Mouse (Mus musculus): ENCODE data around the gene Coq7. TPM values are rescaled to one million over a fixed set of nuclear protein-coding genes. Genes with fewer than 3 reads are reported as not detected.

Coq7 gene
- polyA plus RNA-seq, 2 experiments: 34.1 to 56.2 TPM

GRCm38 (mm10) chr7:118502333-118502732, 30.8 kb downstream of the Coq7 start:
- ATAC-seq (ENCODE audit: insufficient read depth): no peak
- Histone ChIP-seq H3K36me3 (replicated peaks; ENCODE audit: control insufficient read depth, insufficient read depth, low read depth) (no peaks in the 10 kb centered on the region), H3K9ac (replicated peaks) (no peak overlapping the region), H3K9me3 (ENCODE audit: control insufficient read depth, low read length) (no peaks in the 10 kb centered on the region), H3K27ac (no peak overlapping the region), H3K27me3 (ENCODE audit: control insufficient read depth, insufficient read depth, low read length) (no peaks in the 10 kb centered on the region), H3K4me2 (ENCODE audit: low read depth) (no peak overlapping the region), H3K4me3 (ENCODE audit: insufficient read depth in 1 of 2, low read depth in 2 of 2, low read length in 2 of 2) (no peak overlapping the region), H3K4me1 (replicated peaks; ENCODE audit: control insufficient read depth in 2 of 2, insufficient read depth in 2 of 2, low read length in 1 of 2) (no peaks in the 10 kb centered on the region)
- WGBS (ENCODE audit: insufficient replicate concordance): 66% methylated on average over 8 of the region's 8 CpGs
- no peak for DNase-seq (ENCODE audit: low read depth in 3 of 3, low spot score in 3 of 3)
- TF ChIP-seq CTCF (IDR thresholded peaks at IDR 0.05; ENCODE audit: low read depth) (no peak), EP300 (IDR thresholded peaks at IDR 0.05; ENCODE audit: low read depth) (no peak)

- H3K36me3 ChIP-seq (replicated peaks; ENCODE audit: control insufficient read depth, insufficient read depth, low read depth): no peaks in the 10 kb centered on the region
- no peak overlapping the region for H3K27ac ChIP-seq
- 44% methylated on average over 7 of the region's 7 CpGs for WGBS (ENCODE audit: insufficient replicate concordance)
- no peaks in the 10 kb centered on the region for H3K9me3 ChIP-seq (ENCODE audit: control insufficient read depth, low read length)
- TF ChIP-seq EP300 (IDR thresholded peaks at IDR 0.05; ENCODE audit: low read depth): no peak
- no peak overlapping the region for H3K9ac ChIP-seq (replicated peaks)
- no peak for ATAC-seq (ENCODE audit: insufficient read depth)
- H3K4me1 ChIP-seq (replicated peaks; ENCODE audit: control insufficient read depth in 2 of 2, insufficient read depth in 2 of 2, low read length in 1 of 2): no peaks in the 10 kb centered on the region
- H3K4me2 ChIP-seq (ENCODE audit: low read depth): no peak overlapping the region
- no peak for DNase-seq (ENCODE audit: low read depth in 3 of 3, low spot score in 3 of 3)
- H3K4me3 ChIP-seq (ENCODE audit: insufficient read depth in 1 of 2, low read depth in 2 of 2, low read length in 2 of 2): no peak overlapping the region
- H3K27me3 ChIP-seq (ENCODE audit: control insufficient read depth, insufficient read depth, low read length): no peaks in the 10 kb centered on the region
Measured at GRCm38 (mm10) chr7:118499784-118500435, 33.2 kb downstream of the Coq7 start.

DNA sequence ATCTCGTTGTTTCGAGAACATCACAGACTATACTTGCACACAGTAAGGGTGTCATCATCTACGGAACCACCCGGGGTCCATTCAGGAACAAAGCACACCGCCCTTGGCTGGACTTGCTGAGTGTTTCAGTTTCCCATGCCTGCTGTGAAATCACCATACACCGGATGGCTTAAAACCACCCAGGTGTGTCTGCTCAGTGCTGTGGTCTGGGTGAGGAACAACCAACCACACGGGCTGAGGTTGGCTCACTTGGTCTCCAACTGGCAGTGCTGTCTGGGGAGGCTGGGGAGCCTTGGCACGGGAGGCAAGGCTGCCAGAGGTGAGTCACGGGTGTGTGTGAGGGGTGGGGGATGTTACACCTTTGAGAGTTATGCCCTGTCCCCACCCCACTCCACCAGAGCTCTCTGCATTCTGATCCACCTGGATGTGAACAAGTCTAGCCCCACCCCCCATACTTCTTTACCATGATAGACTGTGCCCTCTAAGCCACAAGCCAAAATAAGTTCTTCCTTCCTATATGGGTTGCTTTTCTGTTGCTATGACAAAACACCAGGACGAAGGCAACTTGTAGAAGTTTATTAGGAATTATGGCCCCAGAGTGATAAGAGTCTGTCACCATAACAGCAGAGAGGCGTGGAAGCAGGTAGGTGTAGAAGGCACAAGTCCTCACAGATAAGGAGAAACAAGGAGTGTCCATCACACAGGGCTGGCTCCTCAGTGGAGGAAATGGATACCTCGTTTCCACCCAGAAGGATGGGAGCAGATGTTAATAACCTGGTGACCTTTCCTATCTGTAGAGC, 34.0 kb downstream of the Coq7 start:
- 51% methylated on average over 12 of the region's 12 CpGs for WGBS (ENCODE audit: insufficient replicate concordance)
- H3K4me3 ChIP-seq (ENCODE audit: insufficient read depth in 1 of 2, low read depth in 2 of 2, low read length in 2 of 2): no peak overlapping the region
- ATAC-seq (ENCODE audit: insufficient read depth): no peak
- H3K4me1 ChIP-seq (replicated peaks; ENCODE audit: control insufficient read depth in 2 of 2, insufficient read depth in 2 of 2, low read length in 1 of 2): no peaks in the 10 kb centered on the region
- DNase-seq (ENCODE audit: low read depth in 3 of 3, low spot score in 3 of 3): no peak
- H3K9ac ChIP-seq (replicated peaks): no peak overlapping the region
- H3K9me3 ChIP-seq (ENCODE audit: control insufficient read depth, low read length): no peaks in the 10 kb centered on the region
- H3K27ac ChIP-seq: no peak overlapping the region
- no peak overlapping the region for H3K4me2 ChIP-seq (ENCODE audit: low read depth)
- TF ChIP-seq EP300 (IDR thresholded peaks at IDR 0.05; ENCODE audit: low read depth) (no peak), CTCF (IDR thresholded peaks at IDR 0.05; ENCODE audit: low read depth) (no peak)
- no peaks in the 10 kb centered on the region for H3K36me3 ChIP-seq (replicated peaks; ENCODE audit: control insufficient read depth, insufficient read depth, low read depth)
- H3K27me3 ChIP-seq (ENCODE audit: control insufficient read depth, insufficient read depth, low read length): no peaks in the 10 kb centered on the region

DNA sequence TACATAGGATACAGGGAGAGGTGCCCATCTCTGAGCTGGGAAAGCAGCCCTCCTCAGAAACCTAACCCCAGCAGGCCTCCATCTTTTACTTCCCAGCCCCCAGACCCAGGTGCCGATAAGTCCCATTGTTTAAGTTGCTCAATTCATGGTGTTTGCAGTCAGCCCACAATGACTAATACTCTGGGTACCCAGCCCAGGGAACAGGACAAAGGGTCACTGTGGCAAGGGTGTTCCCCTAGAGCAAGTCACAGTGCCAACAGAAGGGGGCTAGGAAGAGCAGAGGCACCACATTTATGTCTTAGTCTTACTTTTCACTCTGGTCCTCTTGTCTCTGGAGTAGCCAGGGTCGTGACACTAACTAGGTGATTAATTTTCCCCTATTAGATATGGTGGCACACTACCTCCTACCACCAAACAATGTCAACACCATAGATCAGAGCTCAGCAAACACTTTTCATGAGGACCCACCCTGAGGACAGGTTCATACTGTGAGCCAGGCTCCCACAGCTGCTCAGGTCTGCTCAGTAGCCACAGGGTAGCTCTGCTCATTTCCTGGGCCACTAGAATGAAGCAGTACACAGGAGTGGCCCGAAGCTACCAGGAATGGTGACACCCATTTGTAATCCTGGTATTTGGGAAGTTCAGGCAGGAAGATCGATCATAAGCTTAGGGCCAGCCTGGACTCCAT, 38.1 kb downstream of the Coq7 start:
- no peaks in the 10 kb centered on the region for H3K9me3 ChIP-seq (ENCODE audit: control insufficient read depth, low read length)
- no peak overlapping the region for H3K4me3 ChIP-seq (ENCODE audit: insufficient read depth in 1 of 2, low read depth in 2 of 2, low read length in 2 of 2)
- WGBS (ENCODE audit: insufficient replicate concordance): 50% methylated on average over 4 of the region's 4 CpGs
- TF ChIP-seq EP300 (IDR thresholded peaks at IDR 0.05; ENCODE audit: low read depth) (no peak), CTCF (IDR thresholded peaks at IDR 0.05; ENCODE audit: low read depth) (no peak)
- peaks cover 17% of the 10 kb centered on the region for H3K27me3 ChIP-seq (ENCODE audit: control insufficient read depth, insufficient read depth, low read length)
- no peak for ATAC-seq (ENCODE audit: insufficient read depth)
- no peak overlapping the region for H3K4me2 ChIP-seq (ENCODE audit: low read depth)
- H3K4me1 ChIP-seq (replicated peaks; ENCODE audit: control insufficient read depth in 2 of 2, insufficient read depth in 2 of 2, low read length in 1 of 2): peaks cover 0 to 4% of the 10 kb centered on the region in 2 experiments; a peak in 2 of 4 replicates
- no peak for DNase-seq (ENCODE audit: low read depth in 3 of 3, low spot score in 3 of 3)
- no peak overlapping the region for H3K27ac ChIP-seq
- no peak overlapping the region for H3K9ac ChIP-seq (replicated peaks)
- no peaks in the 10 kb centered on the region for H3K36me3 ChIP-seq (replicated peaks; ENCODE audit: control insufficient read depth, insufficient read depth, low read depth)

- no peak overlapping the region for H3K27ac ChIP-seq
- no peaks in the 10 kb centered on the region for H3K36me3 ChIP-seq (replicated peaks; ENCODE audit: control insufficient read depth, insufficient read depth, low read depth)
- no peaks in the 10 kb centered on the region for H3K9me3 ChIP-seq (ENCODE audit: control insufficient read depth, low read length)
- no peak overlapping the region for H3K4me2 ChIP-seq (ENCODE audit: low read depth)
- no peak for TF ChIP-seq CTCF (IDR thresholded peaks at IDR 0.05; ENCODE audit: low read depth)
- TF ChIP-seq EP300 (IDR thresholded peaks at IDR 0.05; ENCODE audit: low read depth): no peak
- no peak overlapping the region for H3K4me3 ChIP-seq (ENCODE audit: insufficient read depth in 1 of 2, low read depth in 2 of 2, low read length in 2 of 2)
- ATAC-seq (ENCODE audit: insufficient read depth) (no peak), DNase-seq (ENCODE audit: low read depth in 3 of 3, low spot score in 3 of 3) (no peak)
- H3K4me1 ChIP-seq (replicated peaks; ENCODE audit: control insufficient read depth in 2 of 2, insufficient read depth in 2 of 2, low read length in 1 of 2): peaks cover 0 to 4% of the 10 kb centered on the region in 2 experiments; a peak in 2 of 4 replicates
- no peak overlapping the region for H3K9ac ChIP-seq (replicated peaks)
- 74% methylated on average over 9 of the region's 9 CpGs for WGBS (ENCODE audit: insufficient replicate concordance)
- H3K27me3 ChIP-seq (ENCODE audit: control insufficient read depth, insufficient read depth, low read length): peaks cover 17% of the 10 kb centered on the region
Measured at GRCm38 (mm10) chr7:118493892-118494291, 39.3 kb downstream of the Coq7 start.

All from liver, embryonic 14.5 days (tissue).